Mouse (Mus musculus): ENCODE measurements around the gene 9230102O04Rik. TPM values are rescaled to one million over a fixed set of nuclear protein-coding genes. Genes with fewer than 3 reads are reported as not detected.

Gene 9230102O04Rik
- not detected in 2 replicates for polyA plus RNA-seq (2012; rRNA removed)

DNA sequence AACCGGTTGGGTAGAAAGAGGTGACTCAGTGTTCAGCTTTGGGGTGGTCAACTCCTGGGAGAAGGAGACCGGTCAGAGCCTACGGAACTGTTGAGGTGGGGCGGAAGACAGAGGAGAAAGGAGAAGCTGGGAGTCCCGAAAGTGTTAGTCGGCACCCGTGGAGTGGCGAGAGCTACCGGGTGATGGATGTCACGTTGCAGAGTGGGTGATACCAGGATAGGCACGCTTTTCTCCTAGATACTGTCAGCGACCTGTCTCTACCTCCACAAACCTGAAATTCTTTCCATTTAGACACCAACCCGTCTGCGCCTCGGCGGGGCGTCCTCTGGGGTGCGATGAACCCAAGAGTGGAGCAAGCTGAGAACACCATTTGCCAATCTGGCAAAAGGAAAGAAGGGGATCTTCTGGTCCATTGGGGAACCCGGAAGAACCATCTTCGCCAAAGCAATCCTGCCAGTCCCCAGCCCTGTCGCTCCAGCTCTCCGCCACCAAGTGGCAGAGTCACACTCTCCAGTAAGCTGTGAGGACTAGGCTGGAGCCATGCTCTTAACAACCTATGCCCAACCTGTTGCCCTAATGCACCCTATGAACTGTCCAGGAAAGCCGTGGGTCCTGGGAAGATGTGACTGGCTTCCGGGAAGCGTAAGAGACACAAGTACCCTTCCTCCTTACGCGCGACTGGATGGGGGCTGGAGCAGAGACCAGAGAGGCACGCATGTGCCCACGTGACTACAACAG is at the start of gene 9230102O04Rik:
Gene 9230102O04Rik, minus strand, starts transcription at position 628 of the 738 bp plus-strand sequence.

DNA sequence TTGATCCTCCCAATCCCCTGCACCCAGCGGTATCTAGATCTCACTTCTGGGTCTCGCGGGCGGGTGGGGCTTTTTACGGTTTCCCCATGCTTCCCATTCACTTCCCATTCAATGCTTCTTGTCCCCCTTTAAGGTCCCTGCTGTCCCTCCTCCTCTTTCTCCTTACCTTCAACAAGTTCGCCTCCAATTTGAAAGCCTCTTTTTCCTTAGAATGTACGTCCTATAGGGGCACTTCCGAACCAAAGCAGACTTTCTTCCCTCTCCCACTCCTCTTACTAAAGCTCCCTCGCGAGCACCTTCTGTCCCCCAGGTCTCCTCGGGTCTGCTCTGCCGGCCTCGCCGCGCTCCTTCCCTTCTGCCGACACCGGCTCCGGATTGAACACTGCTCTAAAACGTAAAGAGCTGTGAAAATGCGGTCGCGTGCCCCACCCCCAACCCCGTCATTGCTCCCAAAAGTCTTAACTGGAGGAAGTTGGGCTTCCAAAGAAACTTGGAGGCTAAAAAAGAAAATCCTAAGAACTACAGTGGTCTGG is 377 bp upstream of the 9230102O04Rik start, which contains the start of gene Gata3:
Gene Gata3, minus strand, starts transcription at position 384 of the 533 bp plus-strand sequence.

GRCm38 (mm10) chr2:9881051-9881591 is 8.2 kb downstream of the 9230102O04Rik start, which contains the start of gene 4930412O13Rik:
Gene 4930412O13Rik, plus strand, starts transcription at chr2:9881252.

Other genes starting within 250 kb of the 9230102O04Rik start
- gene 4930412O13Rik, start 8.3 kb downstream of the 9230102O04Rik start, polyA plus RNA-seq (2012; rRNA removed) = 0.18 TPM in 1 of 2 replicates, not detected in the other
- gene Gata3, start 494 bp upstream of the 9230102O04Rik start, polyA plus RNA-seq (2012; rRNA removed) = 0.32 and 0.35 TPM in 2 replicates
- gene Taf3, start 159.1 kb upstream of the 9230102O04Rik start, polyA plus RNA-seq (2012; rRNA removed) = 4.6 and 5.5 TPM in 2 replicates
- 191 and 222 TPM in 2 replicates for gene Atp5c1, start 191.0 kb upstream of the 9230102O04Rik start, polyA plus RNA-seq (2012; rRNA removed)
- 10.1 and 11.1 TPM in 2 replicates for gene Kin, start 191.1 kb upstream of the 9230102O04Rik start, polyA plus RNA-seq (2012; rRNA removed)
- 300 and 347 TPM in 2 replicates for gene Itih2, start 241.9 kb upstream of the 9230102O04Rik start, polyA plus RNA-seq (2012; rRNA removed)